Mouse (Mus musculus) heart, adult 9 months (tissue): ENCODE measurements at regions not wholly inside any gene's neighbourhood (a gene's known extent, or its start where the extent isn't known, plus 50 kb on each side); places are given as distances from the start of the nearest gene placed in this dataset.

Experiments
- DNase-seq, 2 experiments: peaks; one replicate each; pipeline ENCODE4 v3.0.0; 2022; ENCODE audit warnings: low spot score in 2 of 2

- DNase-seq, result no peak
Observed at GRCm38 (mm10) chr9:117967080-117967479, 73.2 kb upstream of the Azi2 start.

- peak in 1 of 2 experiments; percentile 11 for DNase-seq
Observed at GRCm38 (mm10) chr9:117966326-117966989, 73.8 kb upstream of the Azi2 start.

DNA sequence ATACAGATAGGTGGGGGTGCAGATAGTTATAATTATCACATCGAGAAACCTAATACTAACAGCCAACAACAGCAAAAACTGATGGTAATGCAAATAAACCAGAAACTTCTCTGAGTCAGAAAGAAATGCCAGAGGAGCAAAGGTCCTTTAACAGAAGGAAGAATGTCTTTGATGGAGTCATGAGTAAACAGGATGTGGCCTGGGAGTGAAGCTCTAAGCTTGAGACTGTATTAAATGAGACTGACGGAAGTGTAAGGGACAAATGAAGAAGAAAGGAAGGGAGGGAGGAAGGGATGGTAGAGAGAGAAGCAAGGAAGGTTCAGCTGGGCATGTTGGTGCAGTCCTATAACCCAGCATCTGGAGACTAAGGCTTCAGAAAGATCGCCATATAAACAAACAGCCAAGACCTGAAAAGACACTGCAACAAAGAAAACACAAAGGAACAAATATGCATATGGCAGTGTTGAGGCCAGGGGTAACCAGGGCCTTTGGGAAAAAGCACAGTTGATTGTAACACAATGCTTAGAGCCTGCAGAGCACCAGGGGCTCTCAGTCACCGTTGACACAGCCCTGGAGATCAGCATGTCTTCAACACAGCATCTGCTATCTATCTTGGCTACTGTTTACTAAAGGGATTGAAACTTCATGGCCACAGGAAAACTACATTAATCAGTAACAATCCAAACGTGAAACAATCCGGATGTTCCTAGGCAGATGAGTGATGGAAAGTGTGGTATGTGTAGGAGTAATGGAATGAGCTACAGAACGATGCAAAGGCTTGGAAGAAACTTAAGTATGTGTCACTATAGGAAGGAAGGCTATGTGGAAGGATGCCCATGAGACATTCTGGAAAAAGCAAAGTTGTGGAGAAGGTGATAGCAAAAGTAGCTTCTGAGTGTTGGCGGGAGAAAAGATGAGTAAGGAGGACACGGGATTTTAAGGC lies 77.9 kb upstream of the Azi2 start:
- DNase-seq, result no peak

DNA sequence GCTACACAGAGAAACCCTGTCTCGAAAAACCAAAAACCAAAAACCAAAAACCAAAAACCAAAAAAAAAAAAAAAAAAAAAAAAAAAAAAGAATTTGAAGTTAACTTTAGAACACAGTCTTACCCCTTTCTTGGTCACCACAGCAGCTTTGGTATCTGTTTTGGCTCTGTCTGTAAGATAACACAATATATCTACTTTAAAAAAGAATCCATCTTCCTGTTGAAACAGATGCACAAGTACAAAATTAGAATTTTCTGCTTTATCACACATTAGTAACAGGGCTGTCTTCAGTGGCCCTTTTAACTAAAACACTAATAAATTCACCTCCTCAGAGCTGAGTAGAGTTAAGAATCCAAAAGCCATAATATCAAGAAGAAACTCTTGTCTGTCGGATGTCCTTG lies 80.5 kb upstream of the Azi2 start:
- no peak for DNase-seq

DNA sequence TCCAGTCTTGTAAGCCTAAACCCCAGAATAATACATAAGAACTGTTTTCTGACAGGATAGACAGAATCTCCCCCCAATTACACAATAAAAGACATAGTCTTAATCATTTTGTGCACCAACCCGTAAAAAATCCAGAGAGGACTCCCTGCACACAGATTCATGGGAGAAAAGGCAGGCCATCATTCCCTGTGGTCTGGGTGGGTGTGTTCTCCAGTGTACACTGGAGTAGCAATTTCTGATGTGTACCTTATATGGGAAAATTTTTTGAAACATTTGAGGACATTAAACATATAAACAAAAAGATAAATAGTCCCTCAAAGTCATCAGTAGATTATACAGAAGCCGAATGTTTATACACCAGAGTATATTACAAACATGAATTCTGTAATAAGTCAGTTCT lies 83.1 kb upstream of the Azi2 start:
- no peak for DNase-seq

GRCm38 (mm10) chr9:117956691-117957090 lies 83.6 kb upstream of the Azi2 start:
- DNase-seq, result peak; percentile 3 to 36

DNA sequence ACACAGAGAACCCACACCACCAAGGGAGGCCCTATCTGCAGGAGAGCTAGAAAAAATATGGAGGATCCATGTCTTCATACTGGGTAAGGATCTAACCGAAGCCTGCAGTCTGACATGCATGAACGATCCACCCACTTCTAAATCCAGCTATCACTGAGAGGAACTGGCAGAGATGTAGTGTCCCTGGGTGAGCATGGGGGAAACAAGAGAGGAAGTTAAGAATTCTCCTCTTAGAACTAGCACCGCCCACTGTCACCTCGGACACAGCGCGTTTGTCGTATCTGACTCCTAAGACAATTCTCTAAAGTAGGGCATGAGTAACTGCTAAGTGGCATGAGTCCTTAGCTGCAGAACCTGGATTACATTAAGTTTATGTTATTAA lies 112.8 kb upstream of the Azi2 start:
- no peak for DNase-seq

DNA sequence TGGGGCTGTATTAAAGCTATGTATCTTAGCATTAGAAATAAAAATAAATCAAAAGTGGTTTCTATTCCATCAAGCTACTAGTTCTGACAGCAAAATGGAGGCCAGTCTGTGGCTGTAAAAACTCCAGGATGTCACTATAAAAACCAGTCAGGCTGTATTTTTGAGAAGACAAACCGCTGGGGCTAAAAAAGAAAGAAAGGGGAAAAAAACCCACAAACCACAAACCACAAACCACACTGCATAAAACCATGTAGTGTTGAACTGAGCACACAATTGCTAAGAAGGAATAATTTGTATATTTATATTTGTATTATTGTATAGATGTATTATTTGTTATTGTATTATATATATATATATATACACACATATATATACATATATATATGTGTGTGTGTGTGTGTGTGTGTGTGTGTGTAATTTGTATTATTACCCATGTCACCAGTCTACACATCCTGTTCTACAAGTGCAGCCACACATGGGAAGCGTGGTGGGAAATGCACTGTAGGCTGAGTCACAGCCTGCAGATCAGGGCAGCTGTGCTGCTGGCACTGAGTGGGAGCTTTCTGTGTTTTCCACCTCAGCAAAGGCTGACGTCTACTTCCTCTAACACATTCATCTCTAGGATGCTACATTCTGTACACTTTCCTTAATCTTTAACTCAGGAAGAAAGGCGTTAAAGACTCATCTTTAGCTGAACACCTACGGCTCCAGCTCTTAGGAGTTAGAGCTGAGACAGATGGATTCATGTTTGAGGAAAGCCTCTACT lies 113.4 kb upstream of the Azi2 start:
- DNase-seq, result no peak

GRCm38 (mm10) chr9:117922992-117923391 lies 117.3 kb upstream of the Azi2 start:
- DNase-seq, result no peak

DNA sequence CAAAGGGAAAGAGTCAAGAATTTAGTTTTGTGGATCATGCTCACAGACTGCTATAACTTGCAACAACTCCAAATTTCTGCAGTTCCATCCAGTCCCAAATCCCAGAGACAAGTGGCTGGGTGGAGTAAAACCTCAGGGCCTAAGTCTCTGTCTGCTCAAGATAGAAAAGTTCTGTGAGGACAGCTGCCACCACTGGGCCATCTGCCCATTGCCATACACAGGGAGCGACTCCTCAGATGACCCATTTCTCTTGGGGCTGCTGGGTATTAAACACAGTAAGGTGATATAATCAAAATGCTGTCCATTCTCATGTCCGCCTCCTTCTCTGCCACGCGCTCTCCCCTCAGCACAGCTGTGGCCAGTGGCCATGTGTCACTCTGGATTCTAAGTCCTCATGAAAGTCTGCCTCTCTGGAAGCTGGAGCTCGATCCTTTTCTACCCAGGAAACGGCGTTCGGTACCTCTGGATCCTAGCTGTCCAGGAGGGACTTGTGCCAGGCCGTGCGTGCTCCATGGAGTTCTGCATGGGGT lies 132.3 kb upstream of the Azi2 start:
- DNase-seq, result no peak

DNA sequence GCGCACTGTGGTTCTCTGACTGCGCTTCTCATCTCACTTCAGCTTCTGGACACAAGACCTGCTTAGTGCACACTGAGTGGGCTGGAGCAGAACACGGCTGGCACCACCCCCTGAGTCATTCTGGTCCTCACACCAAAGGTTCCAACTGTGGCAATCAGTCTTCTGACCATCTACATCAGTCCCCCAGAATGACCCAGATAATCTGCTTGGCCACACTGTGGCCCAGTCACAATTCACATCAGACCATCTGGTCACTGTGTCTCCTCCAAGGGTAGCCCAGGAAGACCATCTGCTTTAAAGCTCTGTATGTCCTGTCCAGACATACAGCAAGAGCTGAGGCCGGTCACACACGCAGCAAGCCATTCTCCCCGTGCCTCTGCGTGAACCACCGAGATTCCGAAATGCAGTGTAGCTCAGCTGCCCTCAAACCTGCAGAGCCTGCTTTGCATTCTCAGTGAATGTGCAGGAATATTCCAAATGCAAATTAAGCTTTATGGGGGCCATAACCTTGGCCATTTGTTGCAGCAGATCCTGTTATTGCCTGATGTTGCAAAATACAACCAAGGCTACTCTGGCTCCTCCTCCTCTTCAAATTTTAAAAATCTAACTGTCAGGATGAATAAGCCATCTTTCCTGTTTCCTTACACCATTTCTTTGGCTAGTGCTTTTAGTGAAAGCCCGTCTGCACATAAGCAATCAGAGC lies 135.1 kb upstream of the Azi2 start:
- no peak for DNase-seq

- no peak for DNase-seq
Observed at GRCm38 (mm10) chr9:117904621-117905020, 135.7 kb upstream of the Azi2 start.

GRCm38 (mm10) chr9:117903025-117903424 lies 137.3 kb upstream of the Azi2 start:
- DNase-seq, result peak; percentile 6 to 12

DNA sequence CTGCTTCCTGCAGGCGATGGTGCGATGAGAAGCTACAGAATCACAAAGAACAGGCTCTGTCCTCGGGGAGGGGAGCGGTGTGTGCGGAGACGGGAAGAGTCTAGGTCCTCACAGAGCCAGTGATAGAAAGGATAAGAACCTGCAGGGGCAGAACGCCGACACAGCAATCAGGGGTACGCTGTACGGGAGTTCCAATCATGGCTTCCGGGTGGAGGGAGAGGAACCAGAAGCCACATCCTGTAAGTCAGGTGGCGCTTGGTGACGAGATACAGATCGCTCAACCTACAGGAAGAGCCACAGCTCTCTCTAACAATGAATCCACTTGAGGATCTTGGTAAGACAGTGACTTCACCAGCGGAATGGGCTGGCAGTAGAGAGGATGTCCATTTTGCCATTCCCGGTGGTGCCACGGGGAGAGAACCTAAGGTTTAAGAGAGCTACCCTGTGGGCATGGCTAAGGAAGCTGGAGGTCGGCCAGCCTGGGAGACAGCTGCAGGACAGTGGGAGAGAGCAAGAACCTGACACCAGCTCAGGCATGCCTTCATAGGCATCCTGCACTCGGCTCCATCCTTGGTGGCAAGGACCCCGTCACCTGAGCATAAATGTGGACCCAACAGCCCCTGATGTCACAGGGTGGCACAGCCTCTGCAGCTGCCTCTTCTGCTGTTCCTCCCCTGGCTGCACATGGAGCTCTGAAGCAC lies 137.9 kb upstream of the Azi2 start:
- DNase-seq, result peak in 1 of 2 experiments; percentile 6

GRCm38 (mm10) chr9:117900631-117901030 lies 139.7 kb upstream of the Azi2 start:
- DNase-seq, result no peak

GRCm38 (mm10) chr9:117896517-117896916 lies 143.8 kb upstream of the Azi2 start:
- DNase-seq, result no peak

DNA sequence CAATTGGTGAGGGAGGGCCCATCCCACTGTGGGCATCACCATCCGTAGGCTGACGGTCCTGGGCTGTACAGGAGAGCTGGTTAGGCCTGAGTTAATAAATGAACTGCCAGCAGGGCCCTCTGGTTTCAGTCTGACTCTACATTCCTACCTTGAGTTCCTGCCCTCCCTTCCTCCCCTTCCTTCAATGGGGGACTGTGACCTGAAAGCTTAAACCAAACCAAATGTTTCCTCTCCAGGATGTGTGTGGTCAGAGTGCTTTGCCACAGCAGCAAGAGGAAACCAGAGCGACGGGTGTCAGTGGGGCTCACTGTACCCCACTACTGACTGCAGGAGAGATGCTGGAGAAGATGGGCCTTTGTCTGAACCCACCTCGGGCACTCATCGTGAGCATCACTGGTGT lies 147.7 kb upstream of the Azi2 start:
- DNase-seq, result no peak

DNA sequence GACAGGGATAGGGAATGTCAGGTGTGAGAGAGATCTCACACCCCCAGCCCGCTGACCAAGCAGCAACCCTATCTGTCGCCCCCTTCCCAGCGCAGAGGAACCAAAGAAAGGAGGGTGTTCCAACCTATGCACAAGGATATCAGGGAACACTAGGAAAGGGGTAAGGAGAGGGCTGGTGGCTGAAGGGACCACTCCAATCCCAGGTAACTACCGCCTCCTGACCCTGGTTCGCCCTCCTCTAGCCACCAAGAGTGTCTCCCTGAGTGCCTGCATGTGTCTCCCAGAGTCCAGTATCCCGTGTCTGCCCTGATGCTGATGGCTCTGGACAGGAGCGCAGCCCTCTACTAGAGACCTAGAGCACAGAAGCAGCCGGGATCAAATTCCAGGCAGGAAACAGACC lies 167.1 kb upstream of the Azi2 start:
- no peak for DNase-seq

- DNase-seq, result no peak
Observed at GRCm38 (mm10) chr9:117872387-117873081, 167.8 kb upstream of the Azi2 start.

- no peak for DNase-seq
Observed at GRCm38 (mm10) chr9:117872021-117872386, 168.3 kb upstream of the Azi2 start.
